21 mouse cellular contexts compared by ENCODE assay signal in genomic region chr11:117951391-117951790, GRCm38 (mm10). TPM values are rescaled to one million over a fixed set of nuclear protein-coding genes. Genes with fewer than 3 reads are reported as not detected.
A peak's percentile ranks its signal among the peaks of the same experiment; 100 is the strongest.
DNase-seq lines count a peak whose midpoint lies in the region; ATAC-seq and TF ChIP-seq lines count a peak whose summit lies in the region.
"Had no signal": no experiment of that assay in that cellular context is flagged by ENCODE, and none has a peak within 500 bp of the region (broad histone marks: within the 10 kb centered on the region; RNA-seq: fewer than 3 reads in every experiment).

No protein-coding gene starts in this region.

- H3K4me1 ChIP-seq in intestine, embryonic 15.5 days (replicated peaks), result peaks cover 37% of the 10 kb centered on the region
- 0 out of 2 replicates have a peak, but pooled peaks cover 10% of the 10 kb centered on the region for H3K4me1 ChIP-seq in intestine, postnatal 0 days (replicated peaks; ENCODE audit: control insufficient read depth, insufficient read depth, low read length)

- no peak for ATAC-seq in intestine, embryonic 15.5 days
- no peak for ATAC-seq in intestine, postnatal 0 days
- ATAC-seq: midbrain, embryonic 15.5 days had no signal

- H3K27me3 ChIP-seq in intestine, embryonic 15.5 days (replicated peaks), result no peaks in the 10 kb centered on the region
- H3K27me3 ChIP-seq in intestine, postnatal 0 days (replicated peaks; ENCODE audit: control insufficient read depth, insufficient read depth, low read length), result no peaks in the 10 kb centered on the region
- H3K27me3 ChIP-seq: lung, embryonic 15.5 days; midbrain, embryonic 15.5 days had no signal

- H3K4me2 ChIP-seq in intestine, embryonic 15.5 days (replicated peaks), result no peak overlapping the region
- no peak overlapping the region for H3K4me2 ChIP-seq in intestine, postnatal 0 days (replicated peaks; ENCODE audit: low read depth)
- H3K4me2 ChIP-seq: limb, embryonic 12.5 days; liver, embryonic 15.5 days; lung, embryonic 15.5 days; midbrain, embryonic 15.5 days; neural tube, embryonic 13.5 days had no signal

- peak; percentile 60 for DNase-seq in gastrocnemius, postnatal 25 days
- no peak for DNase-seq in gastrocnemius, postnatal 10 days
- DNase-seq in thymus, postnatal 4 days, result peak; percentile 52
- DNase-seq in thymus, postnatal 0 days (ENCODE audit: low spot score), result no peak
- DNase-seq in T-cell, adult 2 months (ENCODE audit: low spot score), result no peak
- DNase-seq: adrenal gland, postnatal 36 days; cerebellum, adult 11 months; cerebellum, postnatal 10 days; kidney, adult 2 months; kidney, postnatal 14 days; retina, postnatal 1 day; right cerebral cortex, postnatal 25 days; spleen, adult 18-20 months had no signal

- no peak overlapping the region for H3K9ac ChIP-seq in intestine, embryonic 15.5 days
- no peak overlapping the region for H3K9ac ChIP-seq in intestine, postnatal 0 days (ENCODE audit: low read depth, low read length)
- H3K9ac ChIP-seq: limb, embryonic 12.5 days; liver, embryonic 15.5 days; lung, embryonic 15.5 days; midbrain, embryonic 15.5 days; neural tube, embryonic 13.5 days had no signal

- H3K36me3 ChIP-seq in intestine, embryonic 15.5 days, result no peaks in the 10 kb centered on the region
- no peaks in the 10 kb centered on the region for H3K36me3 ChIP-seq in intestine, postnatal 0 days (ENCODE audit: control insufficient read depth, insufficient read depth)
- H3K36me3 ChIP-seq: limb, embryonic 12.5 days; liver, embryonic 15.5 days; lung, embryonic 15.5 days; midbrain, embryonic 15.5 days; neural tube, embryonic 13.5 days had no signal

- H3K9me3 ChIP-seq in intestine, embryonic 15.5 days, result no peaks in the 10 kb centered on the region
- no peaks in the 10 kb centered on the region for H3K9me3 ChIP-seq in intestine, postnatal 0 days (ENCODE audit: control insufficient read depth)
- H3K9me3 ChIP-seq: limb, embryonic 12.5 days; liver, embryonic 15.5 days; lung, embryonic 15.5 days; midbrain, embryonic 15.5 days; neural tube, embryonic 13.5 days had no signal

- H3K27ac ChIP-seq in intestine, embryonic 15.5 days, result 0 out of 2 replicates have a peak overlapping the region, but pooled peaks have one; percentile 17
- no peak overlapping the region for H3K27ac ChIP-seq in intestine, postnatal 0 days (ENCODE audit: low read depth, low read length)
- H3K27ac ChIP-seq: limb, embryonic 12.5 days; liver, embryonic 15.5 days; lung, embryonic 15.5 days; midbrain, embryonic 15.5 days; neural tube, embryonic 13.5 days had no signal

- TF ChIP-seq CTCF in intestine, postnatal 0 days (IDR thresholded peaks at IDR 0.05; ENCODE audit: low read depth), result no peak

- no peak overlapping the region for H3K4me3 ChIP-seq in intestine, embryonic 15.5 days (replicated peaks)
- no peak overlapping the region for H3K4me3 ChIP-seq in intestine, postnatal 0 days (ENCODE audit: low read depth, low read length)
- H3K4me3 ChIP-seq: limb, embryonic 12.5 days; liver, embryonic 15.5 days; lung, embryonic 15.5 days; midbrain, embryonic 15.5 days; myocyte; neural tube, embryonic 13.5 days had no signal

- WGBS in intestine, embryonic 15.5 days, result 82% methylated on average over 6 of the region's 6 CpGs
- 85% methylated on average over 6 of the region's 6 CpGs for WGBS in intestine, postnatal 0 days

RNA-seq across cellular contexts. Expression of gene Socs3, which starts 18.5 kb away (rescaled TPM):
- total RNA-seq in gastrocnemius, postnatal 25 days (2021), result 1 to 10 TPM; 4.4 to 6.1 TPM
- total RNA-seq in gastrocnemius, postnatal 10 days (2021), result 1 to 10 TPM; 6.2 to 9.8 TPM
- polyA plus RNA-seq in intestine, embryonic 15.5 days (2015; fragmentation: Nextera tagmentation; extraction: Ambion mirVana), result 18.4 and 19.1 TPM in 2 replicates
- 15.7 and 15.9 TPM in 2 replicates for polyA plus RNA-seq in intestine, postnatal 0 days (2015; fragmentation: Nextera tagmentation; extraction: Ambion mirVana)
- polyA plus RNA-seq in thymus, postnatal 0 days (2015; fragmentation: Nextera tagmentation; extraction: Ambion mirVana), result 25.8 and 26.7 TPM in 2 replicates

RNA-seq across cellular contexts. Expression of gene Pgs1, which starts 34.7 kb away (rescaled TPM):
- total RNA-seq in gastrocnemius, postnatal 25 days (2021), result 10 to 100 TPM; 18.4 to 18.6 TPM
- total RNA-seq in gastrocnemius, postnatal 10 days (2021), result 10 to 100 TPM; 17.8 to 21.6 TPM
- 32.6 and 33.5 TPM in 2 replicates for polyA plus RNA-seq in intestine, embryonic 15.5 days (2015; fragmentation: Nextera tagmentation; extraction: Ambion mirVana)
- polyA plus RNA-seq in intestine, postnatal 0 days (2015; fragmentation: Nextera tagmentation; extraction: Ambion mirVana), result 23.1 and 24.0 TPM in 2 replicates
- 54.8 and 55.6 TPM in 2 replicates for polyA plus RNA-seq in thymus, postnatal 0 days (2015; fragmentation: Nextera tagmentation; extraction: Ambion mirVana)

Comparison
In these comparisons a context has a peak if more than half of its experiments do, and no peak if none do; other contexts are left out.
1. DNase-seq: peak in gastrocnemius, postnatal 25 days (single experiment) and thymus, postnatal 4 days (single experiment); none in gastrocnemius, postnatal 10 days (single experiment), thymus, postnatal 0 days (single experiment) and T-cell, adult 2 months (single experiment).